Mouse (Mus musculus) mesoderm, embryonic 11.5 days (tissue): ENCODE results near the gene Luc7l3.
A peak's percentile ranks its signal among the peaks of the same experiment; 100 is the strongest.

Source experiments
- DNase-seq: peaks from one replicate; pipeline ENCODE4 v3.0.0-alpha.2; 2012; ENCODE audit warnings: low read depth, low spot score

Luc7l3 gene

GRCm38 (mm10) chr11:94321931-94322400 is at the start of gene Luc7l3:
Gene Luc7l3 (minus strand): TSS chr11:94321988.
- peak; percentile 92 for DNase-seq

GRCm38 (mm10) chr11:94370809-94371208 is 49.0 kb upstream of the Luc7l3 start:
- DNase-seq = peak; percentile 33

- DNase-seq = no peak
These were observed 48.2 kb upstream of the Luc7l3 start for GRCm38 (mm10) chr11:94369981-94370380.

GRCm38 (mm10) chr11:94365340-94365739 is 43.6 kb upstream of the Luc7l3 start:
- no peak for DNase-seq

GRCm38 (mm10) chr11:94363690-94364089 is 41.9 kb upstream of the Luc7l3 start:
- DNase-seq = no peak

GRCm38 (mm10) chr11:94362101-94362500 is 40.3 kb upstream of the Luc7l3 start:
- no peak for DNase-seq

GRCm38 (mm10) chr11:94361166-94361870 is 39.5 kb upstream of the Luc7l3 start:
- DNase-seq = no peak

- no peak for DNase-seq
These were observed 37.4 kb upstream of the Luc7l3 start for GRCm38 (mm10) chr11:94359168-94359567.

DNA sequence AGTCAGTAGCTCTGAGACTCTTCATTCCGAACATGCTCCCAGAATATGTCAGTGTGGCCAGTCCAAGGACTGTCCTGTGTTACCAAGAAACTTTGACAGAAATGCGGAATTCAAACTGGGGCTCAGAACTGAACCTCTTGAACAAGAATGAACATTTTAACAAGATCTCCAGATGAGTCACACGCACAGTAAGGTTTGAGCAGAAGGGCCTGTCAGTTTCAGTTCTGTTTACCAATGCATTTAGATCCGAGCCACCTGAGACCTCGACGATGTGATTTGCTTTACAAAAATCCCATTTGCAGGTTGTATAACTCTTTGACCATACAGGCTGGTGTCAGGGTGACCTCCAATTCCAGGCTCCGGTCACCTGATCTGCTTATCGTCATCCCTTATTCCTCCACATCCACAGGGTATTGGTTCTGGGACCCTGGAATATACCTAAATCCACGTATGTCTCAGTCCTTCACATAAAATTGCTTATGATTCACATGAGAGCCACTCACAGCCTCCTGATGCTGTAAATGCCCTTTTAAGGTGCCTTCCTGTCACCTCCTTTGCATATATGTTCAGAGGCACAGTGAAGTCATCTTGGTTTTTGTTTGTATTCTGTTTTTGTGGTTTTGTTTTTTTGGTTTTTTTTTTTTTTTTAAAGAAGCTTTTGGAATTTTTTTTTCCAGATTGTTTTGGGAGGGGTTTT is 33.9 kb upstream of the Luc7l3 start:
- no peak for DNase-seq

GRCm38 (mm10) chr11:94351094-94351493 is 29.3 kb upstream of the Luc7l3 start:
- DNase-seq = no peak

DNA sequence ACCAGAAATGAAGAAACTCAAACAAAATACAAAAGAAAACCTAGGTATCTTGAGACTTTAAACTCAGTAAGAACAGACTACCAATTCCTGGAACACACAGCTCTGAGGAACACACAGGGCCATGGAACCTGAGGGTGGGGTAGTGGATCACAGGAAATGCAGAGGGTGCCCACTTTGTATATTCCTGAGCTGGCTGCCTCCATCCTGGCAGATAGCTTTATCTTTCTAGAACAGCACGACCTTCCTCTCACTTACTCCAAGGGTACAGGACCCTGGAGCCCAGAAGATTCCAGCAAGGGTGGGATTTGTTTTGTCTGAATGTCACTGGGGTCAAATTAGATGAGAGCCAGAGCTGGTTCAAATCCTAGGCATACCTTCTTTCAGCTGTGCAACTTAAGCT is 28.5 kb upstream of the Luc7l3 start:
- no peak for DNase-seq

- no peak for DNase-seq
These were observed 28.1 kb upstream of the Luc7l3 start for GRCm38 (mm10) chr11:94349839-94350238.

GRCm38 (mm10) chr11:94347063-94347575 is 25.3 kb upstream of the Luc7l3 start:
- no peak for DNase-seq

DNA sequence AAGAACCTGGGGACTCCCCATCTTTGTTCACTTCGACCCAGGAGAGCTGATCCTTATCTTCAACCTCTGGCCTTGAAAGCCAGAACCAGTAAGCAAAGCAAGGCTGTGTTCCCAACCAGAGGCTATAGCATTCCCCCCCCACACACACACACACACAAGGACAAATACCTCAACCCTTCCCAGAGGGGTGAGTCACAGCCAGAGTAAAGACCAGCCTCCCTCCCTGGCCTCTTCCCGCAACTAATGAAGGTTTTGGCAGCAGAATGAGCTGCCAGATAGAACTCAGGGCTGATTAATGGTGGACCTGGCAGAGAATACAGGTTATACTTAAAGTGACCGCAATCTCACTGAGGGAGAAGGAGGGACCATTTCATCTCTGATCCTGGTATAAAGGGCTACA is 24.8 kb upstream of the Luc7l3 start:
- DNase-seq = no peak

GRCm38 (mm10) chr11:94345926-94346325 is 24.1 kb upstream of the Luc7l3 start:
- DNase-seq = no peak

DNA sequence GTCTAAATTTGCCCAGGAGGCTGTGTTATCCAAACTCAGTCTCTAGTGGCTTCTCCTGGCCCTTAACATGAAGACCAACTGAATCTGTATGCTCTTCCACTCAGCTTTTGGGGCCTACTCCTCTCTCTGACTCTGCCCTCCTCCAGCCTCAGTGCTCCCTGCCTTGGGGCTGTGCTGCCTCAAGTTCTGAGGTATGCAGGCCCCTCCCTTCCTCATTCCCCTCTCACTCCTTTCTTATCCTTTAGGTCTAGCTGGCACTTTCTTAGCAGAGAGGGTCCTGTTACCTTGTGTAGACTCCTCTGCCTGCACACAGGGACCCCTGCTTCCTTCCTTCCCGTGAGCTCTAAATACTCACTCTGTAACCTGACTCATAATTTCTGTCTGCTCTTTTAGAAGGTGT is 22.7 kb upstream of the Luc7l3 start:
- DNase-seq = no peak

DNA sequence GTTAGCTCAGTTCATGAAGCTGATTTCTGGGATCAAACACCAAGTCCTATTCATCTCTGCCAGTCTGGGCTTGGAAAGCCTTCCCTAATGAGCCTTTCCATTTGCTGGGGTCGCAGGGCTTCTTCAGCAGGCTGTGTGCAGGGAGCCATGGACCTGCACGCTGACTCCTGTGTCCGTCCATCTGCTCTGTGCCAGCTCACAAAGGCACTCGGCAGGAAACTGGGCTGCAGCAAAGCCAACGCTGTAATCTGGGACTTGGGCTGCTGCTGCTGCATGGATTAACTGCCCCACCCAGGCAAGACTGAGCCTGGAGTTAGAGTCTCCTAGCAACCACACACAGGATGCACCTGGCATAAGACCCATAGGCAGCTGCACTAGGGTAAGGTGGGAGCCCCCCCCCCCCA is 22.2 kb upstream of the Luc7l3 start:
- DNase-seq = no peak

- peak; percentile 58 for DNase-seq
These were observed 20.5 kb upstream of the Luc7l3 start for GRCm38 (mm10) chr11:94342114-94342905.

DNA sequence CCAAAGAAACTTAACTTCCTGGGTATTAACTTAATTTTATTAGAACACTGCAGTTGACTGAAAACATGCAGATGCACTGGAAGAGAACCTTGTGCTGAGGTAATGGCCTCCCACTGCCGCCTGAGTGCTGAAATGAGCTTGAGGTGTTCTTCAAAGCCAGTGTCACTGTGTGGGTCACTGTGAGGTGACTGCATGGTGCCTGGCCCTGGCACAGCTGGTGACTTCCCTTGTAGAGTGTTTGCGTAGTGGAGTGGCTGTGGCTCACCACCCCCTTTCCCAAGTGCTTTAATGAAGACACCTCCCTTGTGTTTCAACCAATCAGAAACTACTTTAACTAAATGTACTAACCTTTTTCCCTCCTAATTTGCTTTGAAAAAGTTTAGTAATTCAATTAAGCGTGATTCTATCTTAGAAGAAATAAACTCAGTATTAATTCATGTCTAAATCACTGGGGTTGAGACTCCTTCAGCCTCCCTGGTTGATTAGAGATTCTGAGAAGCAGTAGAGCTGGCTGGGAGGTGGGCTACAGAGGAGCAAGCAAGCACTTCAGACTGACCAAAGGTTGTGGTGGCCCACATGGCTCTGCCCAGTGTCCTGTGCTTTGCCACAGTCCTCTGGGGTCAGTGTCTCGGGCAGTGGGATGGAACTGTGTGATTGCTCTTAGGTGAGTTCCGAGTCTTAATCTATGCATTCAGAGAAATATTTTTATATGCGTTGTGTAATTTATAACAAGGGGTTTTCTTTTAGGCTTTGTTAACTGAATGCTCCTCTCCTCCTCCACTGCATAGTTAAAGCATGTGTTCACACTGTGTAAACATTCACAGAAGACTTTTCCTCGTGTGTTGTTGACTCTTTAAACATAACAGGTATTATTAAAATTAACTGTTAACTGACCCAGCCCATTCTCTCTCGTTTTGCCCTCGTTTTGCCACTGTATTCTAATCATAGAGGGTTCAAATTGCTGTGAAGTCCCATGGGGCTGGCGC is 19.5 kb upstream of the Luc7l3 start:
- no peak for DNase-seq

- DNase-seq = peak; percentile 82
These were observed 18.2 kb upstream of the Luc7l3 start for GRCm38 (mm10) chr11:94339732-94340585.
